Mouse (Mus musculus): ENCODE results near the gene Pdlim3. TPM values are rescaled to one million over a fixed set of nuclear protein-coding genes. Genes with fewer than 3 reads are reported as not detected.
A peak's percentile ranks its signal among the peaks of the same experiment; 100 is the strongest.

Gene Pdlim3
- polyA plus RNA-seq, 1 experiment, result 2.8 TPM

DNA sequence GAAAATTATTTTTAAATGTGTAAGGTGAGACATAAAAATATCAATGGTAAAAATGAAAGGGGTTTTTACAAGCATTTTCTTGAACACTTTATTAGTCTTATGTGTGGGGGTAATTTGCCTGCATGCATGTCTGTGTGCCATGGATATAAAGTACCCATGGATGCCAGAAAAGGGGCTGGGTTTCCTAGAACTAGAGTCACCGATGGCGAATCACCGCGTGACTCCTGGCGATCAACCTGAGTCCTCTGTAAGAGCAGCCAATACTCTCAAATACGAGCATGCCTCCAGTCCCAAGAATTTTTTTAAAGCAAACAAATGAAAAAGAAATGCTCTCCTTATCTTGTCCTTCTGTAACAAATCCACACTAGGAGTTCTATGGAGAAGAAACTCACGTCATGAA is 36.9 kb downstream of the Pdlim3 start:
- Histone ChIP-seq H3K4me1 (ENCODE audit: control insufficient read depth, insufficient read depth, low read length) (no peaks in the 10 kb centered on the region), H3K27ac (ENCODE audit: insufficient read depth, low read length) (no peak overlapping the region), H3K4me3 (ENCODE audit: insufficient read depth, low read length) (no peak overlapping the region)
- TF ChIP-seq POLR2A (IDR thresholded peaks at IDR 0.05; ENCODE audit: extremely low read depth, insufficient read depth, low read length), result no peak
- no peak for TF ChIP-seq CTCF (IDR thresholded peaks at IDR 0.05; ENCODE audit: extremely low read depth, insufficient read depth, low read length)

- TF ChIP-seq CTCF (IDR thresholded peaks at IDR 0.05; ENCODE audit: extremely low read depth, insufficient read depth, low read length) (peak; percentile 100), POLR2A (IDR thresholded peaks at IDR 0.05; ENCODE audit: extremely low read depth, insufficient read depth, low read length) (no peak)
- Histone ChIP-seq H3K4me1 (ENCODE audit: control insufficient read depth, insufficient read depth, low read length) (no peaks in the 10 kb centered on the region), H3K27ac (ENCODE audit: insufficient read depth, low read length) (no peak within 1 kb of the TSS), H3K4me3 (ENCODE audit: insufficient read depth, low read length) (peak within 1 kb of the TSS; percentile 34)
Measured at GRCm38 (mm10) chr8:45934582-45935014, 49.3 kb downstream of the Pdlim3 start, which contains the start of gene Ccdc110. Ccdc110 (plus strand) TSS chr8:45934619.

DNA sequence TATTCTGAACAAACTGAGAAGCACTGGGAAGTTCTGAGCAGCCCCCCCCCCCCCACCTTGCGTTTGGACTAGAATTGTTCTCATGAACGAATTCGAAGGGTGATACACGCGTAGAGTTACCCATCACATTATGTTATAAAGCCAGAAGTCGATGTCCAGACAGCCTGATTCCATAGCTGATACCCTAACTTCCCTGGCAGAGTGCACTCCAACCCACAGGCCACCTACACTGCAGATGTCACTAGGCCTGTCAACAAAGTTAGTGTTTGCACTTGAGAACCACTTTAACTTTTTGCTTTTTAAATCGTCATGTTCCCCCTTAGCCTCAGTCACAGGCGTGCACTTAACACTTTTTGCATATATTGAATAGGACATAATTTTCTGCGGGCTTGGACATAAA is 51.7 kb downstream of the Pdlim3 start:
- TF ChIP-seq POLR2A (IDR thresholded peaks at IDR 0.05; ENCODE audit: extremely low read depth, insufficient read depth, low read length) (no peak), CTCF (IDR thresholded peaks at IDR 0.05; ENCODE audit: extremely low read depth, insufficient read depth, low read length) (no peak)

DNA sequence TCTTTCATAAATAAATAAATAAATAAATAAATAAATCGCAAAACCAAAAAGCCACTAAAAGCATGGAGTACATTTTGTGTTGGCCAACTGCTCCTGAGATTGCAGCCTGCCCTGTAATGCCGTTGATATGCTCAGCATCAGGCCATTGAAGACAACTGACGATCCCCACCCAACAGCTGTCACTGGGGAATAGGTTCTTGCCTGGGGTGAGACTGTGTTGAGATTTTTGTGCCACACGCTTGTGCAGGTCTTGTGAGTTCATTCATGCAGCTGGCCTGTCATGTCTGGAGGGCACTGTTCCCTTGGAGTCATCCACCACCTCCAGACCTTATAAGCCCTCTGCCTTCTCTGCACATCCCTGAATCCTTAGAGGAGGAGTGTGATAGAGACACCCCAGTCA is 61.0 kb downstream of the Pdlim3 start:
- no peak overlapping the region for H3K4me3 ChIP-seq (ENCODE audit: insufficient read depth, low read length)
- H3K4me1 ChIP-seq (ENCODE audit: control insufficient read depth, insufficient read depth, low read length), result no peaks in the 10 kb centered on the region
- H3K27ac ChIP-seq (ENCODE audit: insufficient read depth, low read length), result no peak overlapping the region
- TF ChIP-seq POLR2A (IDR thresholded peaks at IDR 0.05; ENCODE audit: extremely low read depth, insufficient read depth, low read length) (no peak), CTCF (IDR thresholded peaks at IDR 0.05; ENCODE audit: extremely low read depth, insufficient read depth, low read length) (no peak)

More for the DNA sequence above, 51.7 kb downstream of the Pdlim3 start:
- no peak overlapping the region for H3K4me3 ChIP-seq (ENCODE audit: insufficient read depth, low read length)
- no peaks in the 10 kb centered on the region for H3K4me1 ChIP-seq (ENCODE audit: control insufficient read depth, insufficient read depth, low read length)
- no peak overlapping the region for H3K27ac ChIP-seq (ENCODE audit: insufficient read depth, low read length)

DNA sequence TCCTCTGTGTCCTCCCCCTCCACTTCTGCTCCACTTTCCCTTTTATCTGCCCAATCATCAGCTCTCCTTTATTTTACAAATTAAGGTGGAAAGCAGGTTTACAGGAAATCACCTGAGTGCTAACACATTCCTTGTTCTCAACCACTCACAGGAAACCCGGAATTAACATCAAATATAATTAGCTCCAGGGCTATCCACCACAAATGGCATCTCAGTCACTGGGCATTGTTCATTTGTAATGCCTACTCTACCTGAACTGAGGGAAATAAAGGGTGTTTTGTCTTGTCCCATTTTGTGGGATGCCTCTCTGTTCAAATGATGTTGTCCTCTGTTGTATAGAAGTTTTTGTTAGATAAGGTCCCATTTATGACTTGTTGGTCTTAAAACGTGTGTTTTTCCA is 65.4 kb downstream of the Pdlim3 start:
- Histone ChIP-seq H3K4me3 (ENCODE audit: insufficient read depth, low read length) (no peak overlapping the region), H3K27ac (ENCODE audit: insufficient read depth, low read length) (no peak overlapping the region), H3K4me1 (ENCODE audit: control insufficient read depth, insufficient read depth, low read length) (no peaks in the 10 kb centered on the region)
- no peak for TF ChIP-seq POLR2A (IDR thresholded peaks at IDR 0.05; ENCODE audit: extremely low read depth, insufficient read depth, low read length)
- TF ChIP-seq CTCF (IDR thresholded peaks at IDR 0.05; ENCODE audit: extremely low read depth, insufficient read depth, low read length), result no peak

Other genes starting within 250 kb of the Pdlim3 start
- gene Ccdc110, start 49.2 kb downstream of the Pdlim3 start, polyA plus RNA-seq (2012; rRNA removed), result 0.25 and 0.44 TPM in 2 replicates
- 7.0 and 8.2 TPM in 2 replicates for gene 1700029J07Rik, start 89.8 kb downstream of the Pdlim3 start, polyA plus RNA-seq (2012; rRNA removed)
- gene Ufsp2, start 90.1 kb downstream of the Pdlim3 start, polyA plus RNA-seq (2012; rRNA removed), result 64.2 and 64.6 TPM in 2 replicates
- 0.38 and 0.45 TPM in 2 replicates for gene Lrp2bp, start 113.8 kb downstream of the Pdlim3 start, polyA plus RNA-seq (2012; rRNA removed)
- 12.7 and 13.4 TPM in 2 replicates for gene Ankrd37, start 120.2 kb downstream of the Pdlim3 start, polyA plus RNA-seq (2012; rRNA removed)